Mouse (Mus musculus) liver, postnatal 0 days (tissue): ENCODE data around the gene Dnm3.

ENCODE experiments used
- CTCF ChIP-seq: sonication (generic); IDR thresholded peaks from 2 replicates; pipeline ENCODE4 v1.5.1; 2016; ENCODE audit warnings: antibody characterized with exemption, low read depth
- EP300 ChIP-seq: IDR thresholded peaks from 2 replicates; pipeline ENCODE4 v1.6.1; 2016; ENCODE audit warnings: antibody characterized with exemption, low read depth, mild to moderate bottlenecking

DNA sequence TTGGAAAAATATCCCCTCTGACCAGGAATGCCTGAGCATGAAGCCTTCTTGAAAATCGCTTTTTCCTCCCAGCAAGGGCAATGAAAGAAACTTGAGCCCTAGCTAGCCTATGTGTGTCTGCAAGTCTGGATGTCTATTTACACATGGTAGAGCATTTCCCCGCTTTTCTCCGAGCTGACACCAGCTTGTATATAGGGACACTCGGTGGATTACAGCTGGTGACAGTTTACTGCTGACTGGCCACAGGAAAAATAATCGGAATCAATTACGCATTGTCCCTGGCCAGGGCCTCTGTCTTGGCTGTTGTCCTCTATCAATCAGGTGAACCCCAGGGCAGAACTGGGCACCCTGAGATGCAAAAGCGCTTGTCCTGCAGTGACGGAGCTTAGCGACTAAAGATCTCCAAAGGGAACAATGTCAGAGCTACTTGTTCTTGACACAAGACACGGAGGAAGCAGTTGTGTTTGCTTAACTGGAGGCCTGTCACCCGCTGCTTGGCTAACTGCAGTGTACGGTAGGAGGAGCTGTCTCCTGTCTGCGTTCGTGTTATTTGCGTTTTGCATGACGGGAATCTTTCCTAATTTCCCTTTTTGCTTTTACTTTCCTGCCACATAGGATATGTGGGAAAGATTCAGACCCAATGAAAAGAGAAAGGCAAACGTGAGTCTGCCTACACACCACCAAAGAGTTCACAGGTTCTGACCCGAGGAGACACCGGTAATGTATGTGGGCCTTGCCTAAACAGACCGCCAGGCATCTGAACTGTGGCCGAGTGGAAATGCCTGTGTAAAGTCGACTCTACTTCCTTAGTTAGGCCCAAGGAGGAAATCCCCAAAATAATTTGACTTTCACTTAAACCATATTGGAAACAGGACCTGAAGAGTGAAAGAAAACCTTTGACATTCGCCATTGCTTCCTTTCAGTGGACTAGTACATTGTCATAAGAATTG, 472.7 kb downstream of the Dnm3 start:
- TF ChIP-seq CTCF (peak; percentile 72), EP300 (no peak)
